Mouse (Mus musculus): ENCODE results near the gene Eif2b1. TPM values are rescaled to one million over a fixed set of nuclear protein-coding genes. Genes with fewer than 3 reads are reported as not detected.
A peak's percentile ranks its signal among the peaks of the same experiment; 100 is the strongest.
"Not testable (repeated sequence)": the region's sequence is repeated elsewhere in the genome, so short reads cannot be mapped to it uniquely, and the experiment has no call there.

The Eif2b1 gene
- 10 to 100 TPM; 42.1 to 48.8 TPM for total RNA-seq (2021)
- long read RNA-seq, experiment 1, transcript Eif2b1-201 (9 exons, 2,013 nt): major isoform, 55 of 60 reads
- long read RNA-seq, experiment 1, partial matches to known transcripts: 1 of 60 reads
- long read RNA-seq, experiment 1, other reads (novel, unspliced or antisense): 4 of 60 reads
- long read RNA-seq, experiment 2, transcript Eif2b1-201 (9 exons, 2,013 nt): major isoform, 61 of 69 reads
- long read RNA-seq, experiment 2, partial matches to known transcripts: 6 of 69 reads
- long read RNA-seq, experiment 2, other reads (novel, unspliced or antisense): 2 of 69 reads

DNA sequence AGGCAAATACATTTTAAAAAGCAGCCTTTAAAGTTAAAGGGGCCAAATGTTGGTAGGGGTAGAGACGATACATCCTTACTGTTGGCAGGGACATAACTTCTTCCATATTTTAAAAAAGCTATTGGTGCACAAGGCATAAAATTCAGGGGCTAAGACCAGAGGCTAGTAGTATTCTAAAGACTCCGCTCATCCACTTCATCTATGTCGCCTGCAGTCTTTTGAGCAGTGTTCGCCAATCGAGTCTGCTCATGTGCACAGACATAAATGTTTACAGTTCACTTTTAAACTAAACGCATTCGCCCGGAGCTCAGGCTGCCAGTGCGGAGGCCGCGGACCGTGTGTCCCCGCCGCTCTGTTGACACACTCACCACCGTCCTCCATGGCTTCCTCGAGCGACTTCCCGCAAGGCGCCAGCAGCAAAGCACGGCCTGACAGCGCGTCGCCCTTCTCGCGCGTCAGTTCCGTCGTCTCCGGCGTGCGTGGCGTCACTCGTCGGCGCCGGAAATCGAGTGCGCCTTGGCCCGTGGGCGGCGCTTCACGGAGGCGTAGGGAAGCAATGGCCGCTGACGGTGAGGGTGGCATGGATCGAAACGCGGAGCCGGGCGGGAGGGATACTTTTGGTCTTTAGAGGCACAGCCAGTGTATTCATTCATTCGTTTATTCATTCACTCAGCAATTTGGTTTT lies at the start of gene Eif2b1, which contains the start of gene Gtf2h3:
Gene Eif2b1 (minus strand): TSS at position 499 of the 685 bp plus-strand sequence.
Gene Gtf2h3 (plus strand): TSS at position 508 of the 685 bp plus-strand sequence.
- DNase-seq: peak; percentile 95

DNA sequence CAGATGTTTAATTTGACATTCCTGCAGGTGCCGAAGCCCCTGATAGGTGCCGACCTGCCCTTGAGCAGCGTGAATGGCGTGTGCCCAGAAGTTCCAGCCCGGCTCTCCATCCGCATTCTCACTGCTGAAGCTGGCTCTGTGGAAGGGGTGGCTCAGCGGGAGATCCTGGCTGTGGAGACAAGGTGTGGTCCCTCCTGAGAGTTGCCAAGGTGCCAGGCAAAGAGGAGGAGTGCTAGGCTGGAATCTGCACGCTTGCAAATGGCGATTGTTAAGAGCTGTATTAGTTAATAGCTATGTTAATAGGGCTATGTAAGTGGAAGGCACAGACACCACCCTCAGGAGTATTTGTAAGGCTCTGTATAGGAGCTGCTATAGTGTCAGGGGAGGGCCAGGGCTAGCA lies 45.4 kb upstream of the Eif2b1 start:
- DNase-seq: no peak

DNA sequence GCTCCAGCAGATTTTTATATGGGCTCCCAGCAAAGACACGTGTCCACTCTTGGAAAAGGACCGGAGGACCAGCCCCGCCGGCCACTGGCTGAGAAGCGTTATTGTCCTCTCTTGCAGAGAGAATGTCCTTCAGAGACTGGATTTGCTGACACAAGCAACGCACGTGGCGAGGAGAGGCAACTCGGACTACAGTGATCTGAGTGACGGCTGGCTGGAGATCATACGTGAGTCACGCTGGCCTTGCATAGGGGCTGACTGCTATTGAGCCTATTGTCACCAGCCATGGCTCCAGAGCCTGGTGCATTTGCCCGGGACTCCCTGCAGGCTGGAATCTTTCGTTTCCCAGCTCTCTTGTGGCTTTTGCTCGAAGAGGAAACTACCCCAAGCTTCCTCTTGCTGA lies 44.0 kb upstream of the Eif2b1 start:
- DNase-seq: no peak

DNA sequence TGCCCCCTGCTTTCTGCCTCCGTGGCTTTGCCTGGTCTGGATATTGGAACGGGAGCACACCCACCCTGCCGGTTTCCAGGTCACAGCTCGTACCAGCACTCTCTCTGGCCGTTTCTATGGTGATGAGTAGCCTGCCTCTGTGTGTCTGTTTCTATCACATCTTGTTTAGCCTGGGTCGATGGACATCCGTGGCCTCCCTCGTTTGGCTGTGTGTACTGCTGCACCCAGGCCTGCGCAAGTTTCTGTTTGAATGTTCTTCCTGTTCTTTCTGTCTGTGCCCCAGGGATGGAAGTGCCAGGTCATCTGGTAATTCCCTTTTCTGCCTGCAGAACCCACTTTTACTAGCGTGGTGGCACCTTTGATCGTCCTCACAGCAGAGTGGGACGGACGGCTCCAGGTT lies 42.4 kb upstream of the Eif2b1 start:
- DNase-seq: no peak

DNA sequence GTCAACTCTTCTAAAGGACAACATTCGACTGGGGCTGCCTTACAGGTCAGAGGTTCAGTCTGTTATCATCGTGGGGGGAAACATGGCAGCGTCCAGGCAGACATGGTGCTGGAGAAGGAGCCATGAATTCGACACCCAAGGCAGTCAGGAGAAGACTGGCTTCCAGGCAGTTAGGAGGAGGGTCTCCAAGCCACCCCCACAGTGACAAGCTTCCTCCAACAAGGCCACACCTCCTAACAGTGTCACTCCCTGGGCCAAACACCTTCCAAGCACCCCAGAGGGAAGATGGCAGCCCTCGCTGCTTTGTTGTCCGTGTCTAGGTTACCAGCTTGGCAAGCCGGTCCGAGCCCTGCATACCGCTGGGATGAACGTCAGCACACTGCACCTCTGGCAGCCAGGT lies 39.8 kb upstream of the Eif2b1 start:
- DNase-seq: no peak

DNA sequence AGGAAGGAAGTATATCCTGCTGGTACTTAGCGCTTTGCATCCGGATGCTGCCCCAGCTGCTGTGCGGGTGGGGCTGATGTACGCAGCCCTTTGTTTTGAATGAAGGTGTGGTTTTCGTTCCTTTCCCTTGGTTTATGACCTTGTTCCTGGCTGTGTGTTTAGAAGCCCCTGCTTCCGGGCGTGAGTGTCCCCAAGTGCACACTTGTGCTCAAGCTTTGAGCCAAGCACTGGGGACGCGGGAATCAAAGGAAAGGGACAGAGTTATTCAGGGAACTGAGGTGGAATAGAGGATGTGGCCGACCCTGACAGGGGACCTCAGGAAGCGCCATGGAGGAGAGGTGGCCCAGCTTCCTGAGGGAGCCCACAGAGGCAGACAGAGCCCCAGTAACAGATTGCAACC lies 35.8 kb upstream of the Eif2b1 start:
- no peak for DNase-seq

DNA sequence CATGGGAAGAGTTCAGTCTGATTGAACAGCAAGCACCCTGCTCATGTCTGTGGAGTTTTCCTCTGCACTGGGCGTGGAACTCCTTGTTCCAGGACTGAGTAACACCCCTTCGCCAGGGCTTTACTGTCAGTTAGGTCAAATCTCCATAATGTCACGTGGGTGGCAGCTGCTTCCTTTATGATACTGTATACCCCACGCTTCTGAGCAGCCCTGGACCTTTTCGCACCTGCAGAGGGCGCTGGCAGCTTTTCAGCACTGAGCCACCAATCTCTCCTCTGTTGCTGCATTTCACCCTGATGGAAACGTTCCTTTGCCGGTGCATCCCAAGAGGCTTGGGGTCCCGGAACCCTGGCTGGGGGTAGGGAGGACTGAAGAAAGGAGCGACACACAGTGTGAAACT lies 32.0 kb upstream of the Eif2b1 start:
- DNase-seq: no peak

DNA sequence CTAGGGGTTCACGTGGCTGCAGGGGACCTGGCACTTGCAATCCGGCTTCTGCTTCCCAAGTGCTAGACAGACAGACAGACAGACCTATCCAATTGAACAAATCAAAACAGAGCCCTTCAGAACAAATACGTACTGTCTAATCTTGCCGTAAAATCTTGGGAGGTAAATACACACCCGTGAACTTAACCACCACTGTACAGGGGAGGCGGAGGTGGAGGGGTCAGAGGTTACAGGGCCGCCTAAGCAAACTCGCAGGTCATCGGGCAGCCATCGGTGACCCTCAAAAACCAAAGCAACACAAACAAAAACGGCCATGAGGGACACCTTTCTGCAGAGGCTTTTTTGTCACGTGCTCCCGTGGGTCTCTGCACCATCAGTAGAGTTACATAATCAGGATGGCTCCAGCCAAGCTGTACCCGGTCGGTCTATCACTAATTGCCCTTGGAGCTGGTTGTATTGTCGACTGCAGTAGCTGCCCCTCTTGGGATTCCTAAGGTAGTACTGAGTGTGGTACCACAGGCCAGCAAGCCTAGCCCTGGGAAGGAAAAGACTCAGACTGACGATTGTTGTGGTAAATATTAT lies 26.2 kb upstream of the Eif2b1 start:
- no peak for DNase-seq

DNA sequence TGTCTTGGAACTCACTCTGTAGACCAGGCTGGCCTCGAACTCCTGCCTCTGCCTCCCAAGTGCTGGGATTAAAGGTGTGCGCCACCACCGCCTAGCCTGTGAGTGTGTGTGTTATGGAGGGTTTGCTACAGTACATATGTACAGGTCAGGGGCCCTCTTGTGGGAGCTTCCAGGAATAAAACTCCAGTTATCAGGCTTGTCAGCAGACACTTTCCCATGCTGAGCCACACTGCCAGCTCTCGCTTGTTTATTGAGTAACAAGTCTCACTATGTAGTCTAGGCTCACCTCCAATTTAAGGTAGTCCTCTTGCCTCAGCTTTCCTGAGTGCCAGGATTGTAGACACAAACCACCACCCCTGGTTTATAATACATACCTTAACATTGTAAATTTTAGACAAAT lies 25.4 kb upstream of the Eif2b1 start:
- DNase-seq: no peak

DNA sequence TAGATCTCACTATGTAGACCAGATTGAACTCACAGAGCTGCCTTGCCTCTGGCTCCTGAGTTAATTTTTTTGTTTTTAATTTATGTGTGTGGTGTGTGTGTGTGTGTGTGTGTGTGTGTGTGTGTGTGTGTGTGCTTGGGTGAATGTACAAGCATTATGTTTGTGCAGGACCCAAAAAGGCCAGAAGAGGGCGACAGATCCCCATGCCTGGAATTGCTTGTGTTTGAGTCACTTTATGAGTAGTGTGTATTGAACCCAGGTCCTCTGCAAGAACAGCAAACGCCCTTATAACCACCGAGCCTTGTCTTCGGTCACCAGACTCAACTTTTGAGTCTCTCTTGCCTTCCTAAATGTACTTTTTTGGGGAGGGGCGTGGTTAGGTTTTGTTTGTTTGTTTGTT lies 23.4 kb upstream of the Eif2b1 start:
- DNase-seq: peak; percentile 53

DNA sequence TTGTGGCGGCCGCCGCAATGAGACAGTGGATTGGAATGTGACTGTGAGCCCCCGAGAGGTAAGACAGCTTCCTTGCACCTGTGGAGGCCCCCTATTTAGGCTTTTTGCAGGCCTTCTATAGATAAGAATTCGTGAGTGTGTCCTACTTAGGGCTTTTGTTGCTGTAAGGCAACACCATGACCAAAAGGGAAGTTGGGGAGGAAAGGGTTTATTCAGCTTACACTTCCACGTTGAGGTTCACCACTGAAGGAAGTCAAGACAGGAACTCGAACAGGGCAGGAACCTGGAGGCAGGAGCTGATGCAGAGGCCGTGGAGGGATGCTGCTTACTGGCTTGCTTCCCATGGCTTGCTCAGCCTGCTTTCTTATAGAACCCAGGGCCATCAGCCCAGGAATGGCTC lies 20.8 kb upstream of the Eif2b1 start:
- not testable (repeated sequence) for DNase-seq

DNA sequence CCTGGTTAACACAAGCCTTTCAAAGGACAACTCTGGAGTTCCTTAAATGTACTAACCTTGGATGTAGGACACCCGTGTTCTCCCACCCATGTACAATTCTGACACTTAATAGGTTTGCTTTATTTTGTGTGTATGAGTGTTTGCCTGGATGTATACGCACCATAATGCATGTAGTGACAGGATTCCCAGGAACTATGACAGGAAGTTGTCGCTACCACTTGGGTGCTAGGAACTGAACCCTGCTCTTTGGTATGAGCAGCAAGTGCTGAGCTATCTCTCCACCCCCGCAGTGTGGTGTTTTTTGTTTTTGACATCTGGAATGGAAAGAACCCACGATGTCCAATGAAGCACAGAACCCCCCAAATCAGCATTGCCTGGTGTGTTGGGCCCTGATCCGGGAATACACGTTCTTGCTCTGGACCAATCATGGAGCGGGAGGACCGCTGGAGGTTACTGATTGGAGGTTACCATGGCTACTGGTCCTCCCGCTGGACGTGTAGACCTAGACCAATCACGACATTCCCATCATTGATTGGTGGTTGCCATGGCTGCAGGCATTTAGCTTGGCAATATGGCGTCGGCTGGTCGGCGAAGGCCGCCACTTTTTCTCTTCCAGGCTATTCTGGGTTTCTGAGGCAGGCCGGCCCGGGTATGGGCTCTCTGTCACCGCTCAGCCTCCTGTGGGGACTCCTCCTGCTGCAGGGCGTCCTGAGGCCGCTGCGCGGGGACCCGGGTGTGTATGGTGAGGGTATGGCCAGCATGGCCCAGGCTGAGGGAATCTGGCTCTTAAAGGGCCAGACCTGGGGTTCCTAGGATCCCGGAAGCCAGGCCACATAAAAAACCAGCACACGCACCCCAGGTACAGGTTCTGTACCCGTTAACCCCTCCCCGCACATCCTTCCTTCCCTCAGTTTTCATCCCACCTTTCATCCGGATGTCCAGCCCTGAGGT lies 19.6 kb upstream of the Eif2b1 start:
- peak; percentile 85 for DNase-seq

DNA sequence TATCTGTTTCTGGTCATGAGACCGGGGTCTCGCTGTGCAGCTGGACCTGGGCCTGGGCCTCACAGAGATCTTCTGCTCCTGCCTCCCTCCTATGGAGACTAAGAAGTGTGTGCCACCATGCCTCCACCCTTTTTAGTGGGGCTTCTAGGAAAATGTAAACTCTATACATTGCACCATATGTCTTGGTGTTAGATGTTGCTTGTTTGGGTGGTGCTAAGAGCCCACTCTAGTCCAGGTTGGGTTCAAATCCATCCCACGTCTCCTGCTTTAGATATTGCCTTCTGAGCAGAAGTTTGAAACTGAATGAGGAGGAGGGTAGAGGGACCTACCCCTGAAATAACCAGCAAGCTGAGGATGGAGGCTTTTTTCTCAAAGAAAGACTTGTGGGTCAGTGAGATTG lies 13.8 kb upstream of the Eif2b1 start:
- DNase-seq: no peak

DNA sequence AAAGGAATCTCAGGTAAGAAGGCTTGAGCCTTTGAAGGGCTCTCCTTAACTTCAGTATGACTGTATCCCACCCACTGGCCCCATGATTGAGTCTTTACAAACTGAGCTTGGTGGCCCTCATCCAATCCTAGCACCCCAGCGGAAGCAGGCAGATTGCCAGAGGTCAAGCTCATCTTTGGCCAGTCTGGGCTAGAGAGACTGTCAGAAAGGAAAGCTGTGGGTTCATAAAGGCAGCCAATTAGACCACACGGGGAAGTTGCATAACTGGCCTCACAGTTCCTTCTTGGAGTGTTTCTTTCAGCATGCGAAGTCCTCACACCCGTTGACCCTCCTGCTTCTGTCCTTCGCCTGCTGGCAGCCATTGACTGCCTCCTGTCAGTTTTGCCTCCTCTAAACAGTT lies 3.6 kb upstream of the Eif2b1 start:
- no peak for DNase-seq

DNA sequence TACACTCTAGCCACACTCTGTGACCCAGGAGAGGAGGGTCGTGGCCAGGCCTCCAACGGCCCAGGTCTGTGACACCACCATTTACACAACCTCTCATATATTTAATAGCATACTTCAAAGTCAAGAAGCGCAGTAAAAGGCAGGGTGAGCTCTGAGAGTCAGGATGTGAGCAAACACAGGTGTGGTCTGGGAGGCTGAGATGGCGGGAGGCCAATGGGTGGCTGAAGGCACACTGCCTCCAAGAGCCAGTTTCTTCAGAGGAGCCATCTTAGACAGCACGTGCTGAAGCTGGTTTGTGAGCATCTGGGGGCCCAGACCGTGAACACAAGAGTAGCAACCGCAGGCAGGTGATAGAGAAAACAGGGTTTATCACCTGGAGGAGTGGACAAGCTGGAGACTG lies 3.5 kb downstream of the Eif2b1 start:
- no peak for DNase-seq

DNA sequence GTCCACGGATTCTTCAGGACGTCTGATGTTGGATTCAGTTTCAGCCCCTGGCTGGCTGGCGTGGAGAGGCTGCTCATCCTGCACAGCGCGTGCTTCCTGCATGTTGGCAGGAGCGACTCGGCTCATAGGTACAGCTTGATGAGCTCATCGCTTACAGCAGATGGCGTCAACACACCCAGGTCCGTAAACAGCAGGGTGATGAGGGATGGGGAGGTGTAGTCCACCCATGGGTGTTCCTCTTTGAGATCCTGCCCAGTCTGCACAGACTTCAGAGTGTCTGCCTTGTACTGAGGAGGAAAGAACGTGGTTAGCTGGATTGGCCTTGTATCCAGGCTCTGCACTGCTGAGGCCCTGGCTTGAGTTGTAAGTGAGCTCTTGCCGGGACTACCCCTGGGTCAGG lies 7.9 kb downstream of the Eif2b1 start:
- DNase-seq: no peak

DNA sequence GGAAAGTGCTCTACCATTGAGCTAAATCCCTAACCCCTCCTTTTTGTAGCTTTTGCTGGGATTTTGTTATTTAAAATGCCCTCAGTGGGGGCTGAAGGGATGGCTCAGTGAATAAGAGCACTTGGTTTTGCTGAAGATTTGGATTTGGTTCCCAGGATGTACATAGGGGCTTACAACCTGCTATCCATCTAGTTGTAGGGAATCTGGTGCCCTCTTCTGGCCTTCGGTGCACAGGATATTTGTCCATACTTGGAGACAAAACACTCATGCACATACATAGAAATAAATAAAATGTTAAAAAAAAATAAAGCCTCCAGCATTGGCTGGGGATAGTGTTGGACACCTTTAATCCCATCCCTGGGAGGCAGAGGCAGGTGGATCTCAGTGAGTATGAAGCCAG lies 23.8 kb downstream of the Eif2b1 start:
- DNase-seq: no peak

DNA sequence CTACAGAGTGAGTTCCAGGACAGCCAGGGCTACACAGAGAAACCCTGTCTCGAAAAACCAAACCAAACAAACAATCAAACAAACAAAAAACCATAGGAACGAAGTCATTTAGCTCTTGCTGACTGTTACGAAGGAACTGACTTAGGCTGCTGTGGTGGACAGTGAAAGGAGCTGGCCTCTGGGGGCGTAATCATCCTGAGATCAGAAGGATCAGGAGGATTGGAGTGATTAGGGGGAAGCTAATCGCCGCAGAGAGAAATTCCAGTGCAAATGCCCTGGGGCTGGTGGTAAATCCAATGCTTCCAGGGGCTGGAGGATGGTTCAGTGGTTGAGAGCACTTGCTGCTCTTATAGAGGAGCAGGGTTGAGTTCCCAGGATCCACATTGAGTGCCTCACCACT lies 25.3 kb downstream of the Eif2b1 start:
- DNase-seq: no peak

DNA sequence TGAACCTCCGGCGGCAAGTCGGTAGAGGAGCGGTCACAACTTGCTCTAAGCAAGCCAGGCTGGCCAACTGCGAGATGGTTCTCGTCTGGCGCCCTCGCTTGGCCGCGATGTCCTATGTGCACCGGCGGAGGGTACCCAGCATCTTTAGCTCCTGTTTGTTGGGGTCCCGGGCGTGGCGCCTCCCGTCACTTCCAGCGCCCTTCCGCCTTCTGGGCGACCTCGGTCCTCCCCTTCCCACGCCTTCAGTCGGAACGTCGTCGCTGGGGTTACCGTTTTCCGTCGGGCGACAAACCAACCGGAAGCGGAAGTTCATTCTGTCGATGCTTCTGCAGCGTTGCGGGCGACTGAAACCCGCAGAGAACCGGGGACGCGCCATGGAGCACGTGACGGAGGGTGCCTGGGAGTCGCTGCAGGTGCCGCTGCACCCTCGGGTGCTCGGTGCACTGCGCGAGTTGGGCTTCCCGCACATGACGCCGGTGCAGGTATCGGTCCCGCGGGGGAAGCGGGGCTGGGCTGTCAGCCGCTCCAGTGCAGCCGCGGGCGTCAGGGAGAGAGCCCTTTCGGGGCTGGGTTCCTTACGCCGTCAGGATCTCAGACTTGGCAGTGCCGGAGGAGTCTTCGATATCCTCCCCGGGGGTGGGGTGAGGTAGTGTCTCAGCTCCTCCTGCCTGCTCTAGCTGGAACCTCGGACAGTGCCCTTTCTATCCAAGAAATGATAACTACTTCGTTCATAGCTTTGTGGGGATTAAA lies 26.2 kb downstream of the Eif2b1 start, which contains the start of gene Ddx55:
Gene Ddx55 (plus strand): TSS at position 307 of the 750 bp plus-strand sequence.
- peak; percentile 88 for DNase-seq

DNA sequence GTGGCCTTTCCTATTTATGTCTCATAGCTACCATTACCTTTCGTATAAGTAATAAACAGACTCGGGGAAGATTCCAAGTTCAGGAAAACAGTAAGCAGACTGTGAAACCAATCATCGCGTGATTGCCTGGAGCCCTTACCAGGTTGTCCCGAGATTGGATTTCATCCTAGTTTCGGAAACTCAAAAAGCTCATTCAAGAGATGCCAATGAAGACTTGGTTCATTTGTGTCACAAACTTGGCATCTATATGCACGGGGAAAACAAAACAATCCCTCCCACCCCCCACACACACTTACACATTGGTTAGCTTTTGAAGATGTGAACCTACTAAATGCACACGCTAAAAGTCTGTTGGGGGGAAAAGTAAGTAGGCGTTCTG lies 26.8 kb downstream of the Eif2b1 start:
- no peak for DNase-seq

DNA sequence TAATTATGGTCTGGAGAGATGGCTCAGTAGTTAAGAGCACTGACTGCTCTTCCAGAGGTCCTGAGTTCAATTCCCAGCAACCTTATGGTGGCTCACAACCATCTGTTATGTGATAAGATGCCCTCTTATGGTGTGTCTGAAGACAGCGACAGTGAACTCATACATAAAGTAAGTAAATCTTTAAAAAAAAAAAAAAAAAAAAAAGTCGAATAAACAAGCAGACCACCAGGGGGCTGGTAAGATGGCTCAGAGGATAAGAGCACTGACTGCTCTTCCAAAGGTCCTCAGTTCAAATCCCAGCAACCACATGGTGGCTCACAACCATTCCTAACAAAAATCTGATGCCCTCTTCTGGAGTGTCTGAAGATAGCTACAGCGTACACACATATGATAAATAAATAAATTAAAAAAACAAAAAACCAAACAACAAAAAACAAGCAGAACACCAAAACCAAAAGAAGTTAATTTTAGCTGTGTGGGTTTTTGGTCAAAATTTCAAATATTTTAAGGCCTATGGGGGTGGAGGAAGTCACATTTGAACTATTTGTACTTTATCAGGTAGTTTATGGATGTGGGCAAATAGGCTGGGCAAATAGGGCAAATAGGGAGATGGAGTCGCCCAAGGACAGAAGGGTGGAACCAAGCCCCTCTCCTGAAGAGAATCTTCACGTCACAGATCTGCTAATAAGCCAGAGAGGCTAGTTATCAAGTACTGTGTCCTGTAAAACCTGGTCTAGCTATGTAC lies 27.4 kb downstream of the Eif2b1 start:
- not testable (repeated sequence) for DNase-seq

Data from gastrocnemius, postnatal 10 days (tissue).